Mouse (Mus musculus) left cerebral cortex, postnatal 10 days (tissue): ENCODE data around the gene Olfr73. TPM values are rescaled to one million over a fixed set of nuclear protein-coding genes. Genes with fewer than 3 reads are reported as not detected.
"Not testable (repeated sequence)": the region's sequence is repeated elsewhere in the genome, so short reads cannot be mapped to it uniquely, and the experiment has no call there.

ENCODE experiments used
- DNase-seq, 2 experiments: peaks; one replicate each; pipeline ENCODE4 v3.0.0; 2021 to 2022; ENCODE audit warnings: low spot score in 2 of 2, mixed read lengths in 1 of 2; ENCODE audit errors: extremely low spot score in 1 of 2
- intact Hi-C: fragments of 180-260 bp; cut with DNase I; formaldehyde crosslinking; loops from one replicate; pipeline ENCODE4 v1.15.1; 2025
- total RNA-seq, 2 experiments: library from RNA; stranded (reverse); gene quantifications; 2 replicates each; pipeline ENCODE4 v1.2.3; 2021

Olfr73 gene
- total RNA-seq = not detected

DNA sequence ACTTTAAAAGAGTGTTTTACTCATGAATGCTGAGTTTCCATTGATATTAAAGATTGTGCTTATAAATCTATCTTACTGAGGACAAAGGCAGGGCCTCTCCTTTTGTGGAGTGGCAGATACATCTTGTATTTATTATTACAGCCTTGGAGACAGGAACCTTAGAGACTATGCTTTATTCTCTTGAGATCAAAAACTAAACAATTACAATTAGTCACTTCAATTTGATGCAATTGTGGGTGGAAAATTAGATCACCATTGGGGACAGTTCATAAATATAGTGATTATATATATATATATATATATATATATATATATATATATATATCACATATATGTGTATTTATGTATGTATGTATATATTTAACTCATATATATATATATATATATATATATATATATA, at the start of gene Olfr73:
Olfr73 (minus strand) TSS at position 101 of the 400 bp plus-strand sequence.
- intact Hi-C loops = no loop called here
- DNase-seq = no peak

DNA sequence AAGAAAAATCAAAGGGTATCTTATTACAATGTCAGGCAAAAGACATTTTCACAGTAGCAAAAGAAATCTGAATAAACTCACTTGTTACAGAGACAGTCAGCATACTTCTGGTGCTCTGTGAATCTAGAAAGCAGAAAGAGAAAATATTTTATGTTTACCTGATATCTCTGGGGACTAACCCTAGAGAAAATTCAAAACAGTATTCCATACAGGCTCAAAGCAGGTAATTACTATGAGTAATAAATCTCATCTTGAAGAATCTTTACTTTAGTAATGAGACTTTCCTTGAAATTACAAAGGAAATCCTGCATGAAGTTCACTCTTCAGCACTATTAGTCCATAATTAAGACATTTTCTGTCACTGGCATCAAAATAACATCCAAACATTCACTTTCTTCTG, 34.2 kb upstream of the Olfr73 start, which contains the start of gene Olfr1163:
Olfr1163 (minus strand) TSS at position 101 of the 400 bp plus-strand sequence.
- DNase-seq = no peak
- intact Hi-C loops = no loop called here

DNA sequence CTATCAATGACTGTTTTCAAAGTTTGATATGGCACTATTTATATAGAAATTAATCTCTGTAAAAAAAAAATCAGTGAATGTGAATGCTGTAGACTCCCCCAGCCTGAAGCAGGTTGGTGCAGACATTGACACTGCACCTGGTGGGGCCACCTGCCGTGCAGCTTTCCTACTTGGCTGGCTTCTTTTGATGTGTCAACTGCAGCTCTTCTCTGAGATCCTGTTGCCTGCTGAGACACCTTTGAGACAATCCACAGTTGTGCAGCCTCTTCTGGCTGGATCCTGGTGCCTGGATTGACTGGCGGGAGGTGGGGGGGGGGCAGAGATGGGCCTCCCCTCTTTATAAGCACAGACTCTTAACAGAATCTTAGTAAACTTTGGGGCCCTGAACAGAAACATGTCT, 26.1 kb upstream of the Olfr73 start:
- no peak for DNase-seq
- intact Hi-C loops = no loop called here

- no peak for DNase-seq
- intact Hi-C loops = no loop called here
Measured at GRCm38 (mm10) chr2:88051029-88051428, 13.5 kb upstream of the Olfr73 start, which contains the start of gene Olfr1162. Gene Olfr1162 (minus strand): TSS chr2:88051129.

DNA sequence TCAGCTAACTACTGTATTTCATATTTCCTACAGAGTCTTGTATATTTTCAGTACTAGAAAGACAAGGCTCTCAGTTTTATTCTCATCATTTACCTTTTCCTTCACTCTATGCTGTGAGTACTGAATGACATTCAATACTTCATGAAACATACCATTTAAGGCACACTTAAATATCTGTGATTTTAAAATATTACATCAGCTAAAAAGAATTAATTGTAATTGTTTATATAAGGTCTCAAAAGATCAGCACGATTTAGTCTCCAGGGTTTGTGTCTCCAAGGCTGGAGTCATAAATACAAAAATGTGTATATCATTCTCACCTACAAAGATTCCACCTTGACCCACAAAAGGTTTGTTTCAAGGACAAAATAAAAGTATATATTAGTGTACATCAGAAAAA, 15.0 kb downstream of the Olfr73 start, which contains the start of gene Olfr1161:
Olfr1161 (plus strand) TSS at position 301 of the 400 bp plus-strand sequence.
- intact Hi-C loops, DNase-seq: not testable (repeated sequence)

GRCm38 (mm10) chr2:88007515-88008318, 29.8 kb downstream of the Olfr73 start, which contains the start of gene Olfr1160:
Gene Olfr1160 (minus strand): TSS chr2:88008268.
- no peak for DNase-seq
- intact Hi-C loops = no loop called here

DNA sequence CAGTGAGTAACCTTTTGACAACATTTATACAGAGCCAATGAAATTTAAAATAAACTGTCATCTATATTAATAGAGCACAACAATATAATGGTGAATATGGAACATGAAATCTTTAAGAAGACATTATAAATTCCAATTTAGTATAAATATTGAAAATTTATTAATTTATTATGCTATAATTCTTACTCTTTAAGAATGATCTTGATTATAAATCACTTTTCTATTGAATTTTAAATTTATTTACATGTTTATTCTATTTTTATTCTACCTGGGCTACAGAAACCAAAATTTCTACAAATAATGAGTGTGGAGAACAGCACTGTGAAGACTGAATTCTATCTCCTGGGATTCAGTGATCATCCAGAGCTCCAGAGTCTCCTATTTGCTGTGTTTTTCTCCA, 47.7 kb downstream of the Olfr73 start, which contains the start of gene Olfr1158:
Olfr1158 (plus strand) TSS at position 301 of the 400 bp plus-strand sequence.
- DNase-seq = no peak
- intact Hi-C loops = no loop called here

Other genes starting within 250 kb of the Olfr73 start
- gene Olfr1143, start 237.1 kb downstream of the Olfr73 start, total RNA-seq = not detected
- gene Olfr1145, start 227.9 kb downstream of the Olfr73 start, total RNA-seq = not detected
- not detected for gene Olfr1148, start 207.2 kb downstream of the Olfr73 start, total RNA-seq
- gene Olfr1150-ps1, start 193.7 kb downstream of the Olfr73 start, total RNA-seq = not detected
- not detected for gene Olfr1151, start 181.8 kb downstream of the Olfr73 start, total RNA-seq
- not detected for gene Olfr1152, start 171.2 kb downstream of the Olfr73 start, total RNA-seq
- not detected for gene Olfr1153, start 142.7 kb downstream of the Olfr73 start, total RNA-seq
- not detected for gene Olfr1154, start 132.5 kb downstream of the Olfr73 start, total RNA-seq
- gene Olfr1155, start 92.6 kb downstream of the Olfr73 start, total RNA-seq = not detected
- not detected for gene Olfr1156, start 84.6 kb downstream of the Olfr73 start, total RNA-seq
- not detected for gene Olfr1157, start 69.4 kb downstream of the Olfr73 start, total RNA-seq
- not detected for gene Olfr74, start 63.0 kb downstream of the Olfr73 start, total RNA-seq
- not detected for gene Olfr1158, start 47.6 kb downstream of the Olfr73 start, total RNA-seq
- gene Olfr1160, start 29.4 kb downstream of the Olfr73 start, total RNA-seq = not detected
- not detected for gene Olfr1161, start 14.9 kb downstream of the Olfr73 start, total RNA-seq
- not detected for gene Olfr1162, start 13.4 kb upstream of the Olfr73 start, total RNA-seq
- not detected for gene Olfr1163, start 34.1 kb upstream of the Olfr73 start, total RNA-seq
- gene Olfr1164, start 56.3 kb upstream of the Olfr73 start, total RNA-seq = not detected
- not detected for gene Olfr1166, start 90.6 kb upstream of the Olfr73 start, total RNA-seq
- gene Olfr1167, start 117.5 kb upstream of the Olfr73 start, total RNA-seq = not detected
- not detected for gene Olfr1168, start 144.2 kb upstream of the Olfr73 start, total RNA-seq
- not detected for gene Olfr1170, start 190.6 kb upstream of the Olfr73 start, total RNA-seq
- not detected for gene Olfr1173, start 242.2 kb upstream of the Olfr73 start, total RNA-seq